Mouse (Mus musculus) macrophage (primary cell): ENCODE data around the gene Hddc3. TPM values are rescaled to one million over a fixed set of nuclear protein-coding genes. Genes with fewer than 3 reads are reported as not detected.
"Not testable (repeated sequence)": the region's sequence is repeated elsewhere in the genome, so short reads cannot be mapped to it uniquely, and the experiment has no call there.

Experiments used
- H3K27ac ChIP-seq: fragments of 350-480 bp; formaldehyde crosslinking; 2 replicates; pipeline ENCODE4 v1.9.0; 2021
- H3K36me3 ChIP-seq: fragments of 350-480 bp; formaldehyde crosslinking; 2 replicates; pipeline ENCODE4 v1.9.0; 2021; ENCODE audit errors: inconsistent target
- H3K4me3 ChIP-seq: fragments of 350-480 bp; formaldehyde crosslinking; 2 replicates; pipeline ENCODE4 v1.9.0; 2021; ENCODE audit errors: inconsistent target
- H3K79me2 ChIP-seq: fragments of 350-480 bp; formaldehyde crosslinking; 2 replicates; pipeline ENCODE4 v1.9.0; 2021; ENCODE audit errors: inconsistent target
- WGBS: methylation state at CpG from one replicate; pipeline ENCODE4 v1.1.7; 2026; ENCODE audit warnings: inconsistent platforms; ENCODE audit not compliant: missing documents; 5-methylcytosine and 5-hydroxymethylcytosine counted together
- polyA plus RNA-seq: library from polyadenylated mRNA; stranded (reverse); fragments of 250-400 nt; gene quantifications from 3 replicates; pipeline ENCODE4 v1.2.4, GENCODE M21; 2018; ENCODE audit warnings: inconsistent platforms

Hddc3 gene
- polyA plus RNA-seq, 1 experiment from 2014 or later, result 14.5 TPM

DNA sequence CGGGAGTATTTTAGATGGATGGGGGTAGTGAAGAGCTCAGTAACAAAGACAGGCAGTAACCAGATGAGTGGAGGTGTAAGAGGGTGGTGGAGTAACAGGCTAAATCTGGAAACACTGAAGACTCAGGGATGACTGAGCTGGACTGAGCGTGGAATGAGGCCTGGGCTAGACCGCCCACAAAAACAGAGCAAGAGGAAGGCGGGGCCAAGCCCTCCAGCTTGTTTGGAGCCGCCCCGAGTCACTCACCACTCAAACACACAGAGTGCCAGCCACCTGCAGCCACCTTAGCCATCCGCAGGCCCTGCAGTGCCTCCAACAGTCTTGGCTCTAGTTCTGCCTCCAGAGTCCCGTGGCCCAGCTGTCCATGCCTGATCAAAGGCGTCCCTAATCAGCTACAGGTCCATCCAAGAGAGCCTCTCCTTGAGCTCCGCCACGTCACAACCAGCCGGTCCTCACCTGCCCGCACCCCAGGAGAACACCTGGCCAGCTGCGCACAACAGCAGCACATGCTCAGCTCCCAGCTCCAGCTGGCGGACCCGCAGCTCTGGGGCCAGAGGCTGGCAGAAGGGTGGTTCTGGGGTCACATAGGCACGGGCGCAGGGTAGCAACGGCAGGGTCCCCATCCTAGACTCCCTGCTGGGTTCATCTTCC is 22.9 kb upstream of the Hddc3 start:
- Histone ChIP-seq H3K79me2 (no peaks in the 10 kb centered on the region), H3K36me3 (0 out of 2 replicates have a peak, but pooled peaks cover 4% of the 10 kb centered on the region), H3K27ac (no peak overlapping the region), H3K4me3 (no peak overlapping the region)
- 92% methylated on average over 18 of the region's 19 CpGs for WGBS

DNA sequence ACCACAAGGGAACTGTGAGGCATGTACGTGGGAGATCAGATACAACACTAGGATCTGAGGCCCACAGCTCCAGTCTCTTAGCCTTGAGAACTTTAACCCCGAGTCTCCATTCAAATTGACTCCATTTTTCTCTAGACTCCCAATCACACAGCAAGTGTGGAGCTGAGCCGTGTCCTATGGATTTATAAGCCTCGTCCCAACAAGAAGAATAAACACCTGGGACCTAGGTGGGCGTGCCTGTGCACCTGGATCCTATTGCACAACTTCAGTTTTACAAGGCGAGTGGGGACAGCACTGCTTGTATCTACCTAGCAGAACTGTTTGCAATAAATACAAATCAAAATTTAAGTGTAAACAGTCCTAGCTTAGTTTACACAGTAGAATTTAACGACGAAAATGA is 19.6 kb upstream of the Hddc3 start:
- H3K4me3 ChIP-seq, result peak overlapping the region; percentile 55
- peaks cover 23% of the 10 kb centered on the region; the same call in 1 of the 2 replicates for H3K36me3 ChIP-seq
- H3K27ac ChIP-seq, result peak overlapping the region; percentile 54; the same call in 1 of the 2 replicates
- 24% methylated on average over 8 of the region's 8 CpGs for WGBS
- no peaks in the 10 kb centered on the region for H3K79me2 ChIP-seq

DNA sequence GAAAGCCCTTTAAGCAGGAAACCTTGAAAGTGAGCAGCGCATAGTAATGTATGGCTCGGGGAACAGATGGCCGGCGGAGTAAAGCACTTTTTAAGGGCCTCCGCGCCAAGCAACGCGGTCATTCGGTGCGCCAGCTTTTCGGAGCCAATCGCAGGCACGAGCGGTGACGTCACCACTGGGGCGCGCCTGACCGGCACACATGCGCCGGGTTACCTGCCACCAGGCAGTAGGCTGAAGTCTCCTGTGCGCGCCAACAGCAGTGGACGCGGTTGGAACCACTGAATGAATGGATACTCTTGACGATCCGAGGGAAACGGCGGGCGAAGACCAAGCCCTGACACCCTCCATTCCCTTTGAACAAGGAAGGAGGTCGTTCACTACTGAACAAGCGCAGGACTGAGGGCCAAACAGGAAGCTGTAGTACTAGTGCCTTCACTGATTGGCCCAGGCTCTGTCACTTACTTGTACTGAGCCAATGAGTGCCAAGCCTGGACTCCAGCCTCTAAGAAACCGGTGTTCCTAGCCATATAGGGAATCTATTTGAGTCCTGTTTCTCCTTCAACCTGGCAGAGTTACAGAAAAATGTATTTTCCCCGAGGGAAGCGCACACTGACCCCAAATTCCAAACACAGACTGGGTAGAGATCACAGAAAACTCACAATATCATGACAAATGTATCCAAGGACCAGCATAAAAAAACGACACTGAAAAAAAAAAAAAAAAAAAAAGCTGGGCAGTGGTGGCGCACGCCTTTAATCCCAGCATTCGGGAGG is 18.7 kb upstream of the Hddc3 start, which contains the start of gene Rccd1:
Rccd1 (minus strand) TSS at position 412 of the 773 bp plus-strand sequence.
- WGBS, result under 1% methylated on average over 34 of the region's 38 CpGs
- Histone ChIP-seq H3K4me3 (peak within 1 kb of the TSS; percentile 55), H3K27ac (peak within 1 kb of the TSS; percentile 54), H3K36me3 (peaks cover 28% of the 10 kb centered on the region; the same call in 1 of the 2 replicates), H3K79me2 (no peaks in the 10 kb centered on the region)

DNA sequence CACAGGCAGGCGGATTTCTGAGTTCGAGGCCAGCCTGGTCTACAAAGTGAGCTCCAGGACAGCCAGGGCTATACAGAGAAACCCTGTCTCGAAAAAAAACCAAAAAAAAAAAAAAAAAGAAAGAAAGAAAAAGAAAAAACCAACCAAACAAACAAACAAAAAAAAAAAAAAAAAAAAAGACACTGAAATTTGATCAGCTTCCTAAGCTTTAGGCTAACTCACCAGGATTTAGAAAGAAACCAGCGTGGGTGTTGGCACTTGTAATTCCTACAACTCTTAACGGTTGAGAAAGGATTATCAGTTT is 18.1 kb upstream of the Hddc3 start:
- peaks cover 32% of the 10 kb centered on the region; the same call in 1 of the 2 replicates for H3K36me3 ChIP-seq
- 83% methylated on average over 2 of the region's 5 CpGs for WGBS
- H3K79me2 ChIP-seq, H3K27ac ChIP-seq, H3K4me3 ChIP-seq: not testable (repeated sequence)

DNA sequence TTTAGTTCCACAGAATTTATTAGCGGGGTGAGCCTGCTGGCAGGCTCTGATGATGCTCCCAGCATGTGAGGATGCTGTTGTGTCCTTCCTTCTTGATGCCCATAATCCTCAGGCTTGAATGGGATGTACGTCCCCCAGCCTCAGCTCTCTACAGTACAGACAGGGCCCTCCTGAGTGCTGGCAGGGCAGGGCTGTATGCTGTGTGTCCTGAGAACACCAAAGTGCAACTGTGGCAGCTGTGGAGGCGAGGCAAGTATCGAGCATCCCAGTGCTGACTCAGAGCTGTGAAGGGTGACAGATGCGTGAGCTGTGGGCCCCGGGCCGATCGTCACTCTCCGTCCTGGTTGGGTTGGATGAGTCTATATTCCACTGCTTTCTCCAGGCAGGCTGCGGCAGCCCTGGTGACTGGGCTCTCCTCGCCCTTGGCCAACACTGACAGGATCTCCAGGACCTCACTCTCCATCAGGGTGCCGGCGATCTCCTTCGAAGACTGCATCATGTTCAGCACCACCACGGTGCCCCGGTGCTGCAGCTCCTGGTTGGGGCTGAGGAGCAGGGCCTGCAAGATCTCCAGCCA is 17.5 kb upstream of the Hddc3 start:
- WGBS, result 94% methylated on average over 16 of the region's 16 CpGs
- Histone ChIP-seq H3K36me3 (peaks cover 37% of the 10 kb centered on the region), H3K27ac (no peak overlapping the region), H3K4me3 (no peak overlapping the region), H3K79me2 (no peaks in the 10 kb centered on the region)

DNA sequence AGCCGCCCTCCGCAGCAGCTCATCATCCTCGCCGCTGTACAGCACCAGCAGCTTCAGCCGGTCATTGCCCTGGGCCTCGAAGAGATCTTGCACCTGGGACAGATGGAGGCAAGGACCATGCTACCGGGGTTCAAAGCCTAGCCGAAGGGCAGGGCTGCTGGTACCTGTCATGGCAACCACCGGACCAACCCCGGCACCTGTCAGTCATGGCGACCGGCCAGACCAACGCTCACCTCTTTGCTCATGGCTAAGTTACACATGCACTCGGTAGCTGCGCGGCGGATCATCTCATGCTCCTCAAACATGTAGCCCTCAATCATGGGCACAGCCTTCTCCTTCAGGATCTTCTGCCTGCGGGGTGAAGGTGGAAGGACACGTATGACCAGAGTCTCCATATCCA is 16.8 kb upstream of the Hddc3 start:
- Histone ChIP-seq H3K4me3 (no peak overlapping the region), H3K79me2 (no peaks in the 10 kb centered on the region), H3K27ac (no peak overlapping the region), H3K36me3 (peaks cover 44% of the 10 kb centered on the region)
- 91% methylated on average over 15 of the region's 19 CpGs for WGBS

DNA sequence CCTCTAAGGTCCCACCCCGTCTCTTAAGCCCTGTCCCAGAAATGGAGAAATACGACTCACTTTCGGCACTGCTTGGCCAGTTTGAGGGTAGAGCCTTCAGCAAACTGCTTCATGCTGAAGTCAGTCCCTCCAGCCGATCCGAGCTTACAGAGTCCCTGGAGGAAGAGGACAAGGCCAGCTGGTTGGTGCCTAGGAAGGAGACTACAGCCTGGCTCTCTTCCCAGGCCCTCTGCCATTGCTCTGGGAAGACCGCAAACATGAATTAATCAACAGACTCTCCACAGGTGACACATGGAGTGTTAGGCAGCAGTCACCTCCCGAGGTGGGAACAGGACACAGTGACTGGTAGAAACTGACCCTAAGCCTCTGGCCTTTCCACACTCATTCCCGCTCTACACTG is 12.6 kb upstream of the Hddc3 start:
- Histone ChIP-seq H3K79me2 (no peaks in the 10 kb centered on the region), H3K36me3 (peaks cover 86% of the 10 kb centered on the region), H3K27ac (no peak overlapping the region), H3K4me3 (no peak overlapping the region)
- 90% methylated on average over 8 of the region's 8 CpGs for WGBS

DNA sequence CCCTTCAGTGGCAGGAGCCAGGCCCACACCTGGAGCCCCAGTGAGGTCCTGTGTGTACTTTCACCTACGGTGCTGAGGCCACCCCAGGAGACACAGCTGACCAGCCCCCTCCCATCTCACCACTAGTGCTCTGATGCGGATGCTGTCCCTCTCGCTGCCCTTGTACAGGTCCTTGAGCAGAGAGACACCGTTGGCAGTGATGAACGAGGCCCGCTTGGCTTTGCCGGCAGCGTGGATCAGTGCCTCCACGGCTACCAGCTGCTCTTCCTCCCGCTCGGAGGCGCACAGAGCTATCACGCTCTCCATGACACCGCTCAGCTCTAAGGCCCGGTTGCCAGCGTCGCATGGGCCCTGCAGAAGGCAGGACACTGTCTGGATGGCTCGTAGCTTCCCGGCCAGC is 11.5 kb upstream of the Hddc3 start:
- Histone ChIP-seq H3K4me3 (no peak overlapping the region), H3K27ac (no peak overlapping the region), H3K79me2 (no peaks in the 10 kb centered on the region), H3K36me3 (peaks cover 90% of the 10 kb centered on the region)
- 94% methylated on average over 18 of the region's 19 CpGs for WGBS

DNA sequence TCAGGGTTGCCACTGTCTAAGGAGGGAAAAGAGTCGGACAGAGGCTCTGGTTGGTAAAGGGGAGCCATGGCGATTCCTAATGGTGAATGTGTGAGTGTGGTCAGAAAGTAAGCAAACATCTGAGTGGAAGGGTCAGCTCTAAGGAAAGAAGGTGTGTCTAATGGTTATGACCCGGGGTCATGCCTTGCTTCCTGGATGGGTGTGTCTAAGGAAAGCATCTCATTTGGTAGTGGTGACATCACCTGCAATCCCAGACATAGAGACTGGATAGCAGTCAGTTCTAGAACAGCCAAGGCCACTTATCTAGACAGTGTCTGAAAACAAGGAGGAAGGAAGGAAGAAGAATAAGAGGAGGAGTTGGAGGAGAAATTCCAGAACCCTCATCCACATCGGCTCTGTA is 8.1 kb upstream of the Hddc3 start:
- Histone ChIP-seq H3K27ac (no peak overlapping the region), H3K79me2 (no peaks in the 10 kb centered on the region), H3K4me3 (no peak overlapping the region), H3K36me3 (peaks cover 73% of the 10 kb centered on the region)
- 87% methylated on average over 4 of the region's 4 CpGs for WGBS

DNA sequence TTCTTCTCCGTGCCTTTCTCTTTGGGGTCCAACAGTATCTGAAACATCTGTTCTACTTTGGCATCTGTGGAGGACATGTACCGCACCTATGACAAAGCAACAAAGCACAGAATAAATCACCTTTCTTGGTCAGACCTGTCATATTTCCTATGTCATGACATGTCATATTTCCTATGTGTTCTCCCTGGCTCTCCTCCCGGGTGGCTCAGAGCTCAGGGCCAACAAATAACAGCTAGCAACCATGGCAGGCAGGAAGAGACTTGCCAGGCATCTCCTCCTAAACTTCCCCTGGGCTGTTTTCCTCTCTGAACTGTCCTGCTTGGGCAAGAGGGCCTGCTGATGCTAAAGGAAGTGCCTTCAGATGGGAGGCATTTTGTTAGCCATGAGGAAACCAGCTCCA is 6.0 kb upstream of the Hddc3 start:
- WGBS, result 79% methylated on average over 2 of the region's 3 CpGs
- Histone ChIP-seq H3K27ac (no peak overlapping the region), H3K36me3 (peaks cover 53% of the 10 kb centered on the region)

DNA sequence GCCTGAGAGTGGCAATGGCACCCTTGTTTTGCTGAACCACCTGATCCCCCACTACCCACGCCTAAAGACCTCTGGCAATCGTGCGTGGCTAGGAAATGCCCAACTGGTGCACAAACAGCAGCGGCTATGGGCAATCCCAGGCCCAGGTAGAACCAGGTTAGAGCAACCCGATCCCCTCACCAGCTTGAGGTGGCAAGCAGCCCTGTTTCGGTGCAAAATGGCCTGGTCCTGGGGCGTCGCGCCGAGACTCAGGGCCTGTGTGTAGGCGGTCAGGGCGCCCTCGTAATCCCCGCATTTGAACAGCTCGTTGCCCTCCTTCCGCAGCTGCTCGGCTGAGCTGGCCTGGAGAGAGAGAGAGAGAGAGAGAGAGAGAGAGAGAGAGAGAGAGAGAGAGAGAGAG is 3.5 kb upstream of the Hddc3 start:
- Histone ChIP-seq H3K4me3 (peak overlapping the region; percentile 19; the same call in 1 of the 2 replicates), H3K27ac (no peak overlapping the region), H3K79me2 (no peaks in the 10 kb centered on the region), H3K36me3 (peaks cover 28% of the 10 kb centered on the region)
- 24% methylated on average over 12 of the region's 17 CpGs for WGBS

More for the DNA sequence above, 6.0 kb upstream of the Hddc3 start:
- no peaks in the 10 kb centered on the region for H3K79me2 ChIP-seq
- H3K4me3 ChIP-seq, result no peak overlapping the region

DNA sequence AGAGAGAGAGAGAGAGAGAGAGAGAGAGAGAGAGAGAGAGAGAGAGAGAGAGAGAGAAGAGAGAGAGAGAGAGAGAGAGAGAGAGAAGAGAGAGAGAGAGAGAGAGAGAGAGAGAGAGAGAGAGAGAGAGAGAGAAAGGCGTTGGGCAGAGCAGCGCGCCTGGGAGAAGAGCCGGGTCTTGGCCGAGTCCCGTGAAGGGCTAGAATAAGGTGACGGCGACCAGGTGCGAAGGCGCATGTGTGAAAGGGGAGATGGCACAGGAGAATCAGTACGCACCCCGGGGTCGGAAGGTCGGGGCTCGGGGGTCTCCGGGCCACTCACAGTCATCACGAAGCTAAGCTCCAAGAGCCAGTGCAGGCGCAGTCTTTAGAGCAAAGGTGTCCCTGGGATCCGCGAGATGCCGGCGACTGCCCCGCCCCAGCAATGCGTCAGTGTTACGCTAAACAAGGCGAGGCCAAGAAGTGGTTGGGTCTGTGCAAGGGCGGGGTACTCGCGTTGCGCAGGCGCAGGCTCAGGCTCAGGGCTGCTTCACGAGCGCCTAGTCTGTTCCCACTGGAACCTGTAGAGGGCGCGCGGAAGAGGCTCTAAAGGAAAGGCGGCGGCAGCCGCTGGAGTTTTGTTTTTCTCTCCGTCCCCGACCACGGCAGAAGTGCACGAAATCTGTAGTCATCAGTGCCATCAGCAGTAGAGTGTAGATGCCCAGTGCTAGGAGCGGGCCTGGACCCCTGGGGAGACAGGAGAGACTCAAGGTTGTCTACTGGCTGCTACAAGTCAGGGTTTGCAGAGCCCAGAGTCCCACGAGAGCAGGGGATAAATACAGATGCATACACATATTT is 2.9 kb upstream of the Hddc3 start:
- WGBS, result under 1% methylated on average over 44 of the region's 45 CpGs
- Histone ChIP-seq H3K4me3 (peak overlapping the region; percentile 55), H3K27ac (peak overlapping the region; percentile 38), H3K79me2 (no peaks in the 10 kb centered on the region), H3K36me3 (peaks cover 22% of the 10 kb centered on the region)

DNA sequence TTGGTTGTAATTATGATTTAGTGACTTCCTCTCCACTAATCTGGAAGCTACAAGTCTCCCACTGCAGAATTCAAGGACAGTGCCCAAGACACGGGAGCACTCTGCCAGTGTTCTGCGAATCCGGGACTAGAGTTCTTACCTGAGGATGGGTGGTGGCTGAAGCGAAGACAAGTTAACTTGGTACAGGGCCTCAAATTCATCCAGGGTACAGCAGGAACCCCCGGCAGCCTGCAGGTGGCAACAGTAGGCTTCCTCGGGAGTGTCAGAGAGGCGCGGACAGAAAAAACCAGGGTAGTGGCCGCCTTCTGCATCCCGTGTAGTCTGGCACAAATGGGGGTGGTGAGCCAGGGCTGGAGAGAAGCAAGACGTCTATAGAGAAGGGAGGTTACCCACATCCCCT is 2.1 kb upstream of the Hddc3 start, which contains the start of gene Unc45a:
Unc45a (minus strand) TSS at position 213 of the 400 bp plus-strand sequence.
- Histone ChIP-seq H3K27ac (peak within 1 kb of the TSS; percentile 38), H3K36me3 (peaks cover 14% of the 10 kb centered on the region), H3K4me3 (peak within 1 kb of the TSS; percentile 55), H3K79me2 (no peaks in the 10 kb centered on the region)
- WGBS, result 3% methylated on average over 11 of the region's 11 CpGs

DNA sequence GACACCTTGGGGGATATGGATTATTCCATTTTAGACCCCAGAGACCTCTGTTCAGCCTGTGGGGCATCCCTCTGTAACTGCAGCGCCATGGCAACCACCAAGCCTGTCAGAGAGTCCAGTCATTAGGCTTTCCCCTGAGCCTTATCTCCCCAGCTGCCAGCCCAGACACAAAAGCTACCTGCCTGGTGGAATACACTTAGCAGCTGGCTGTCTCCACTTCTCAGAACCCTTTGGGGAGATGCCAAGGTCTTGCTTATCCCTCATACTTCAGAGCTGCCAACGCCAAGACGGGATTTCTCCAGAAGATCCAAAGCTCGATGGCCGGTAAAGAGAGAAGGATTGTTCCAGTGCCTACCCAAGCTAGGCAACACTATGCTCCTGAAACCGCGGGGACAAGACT is 1.1 kb upstream of the Hddc3 start:
- H3K79me2 ChIP-seq, result no peaks in the 10 kb centered on the region
- H3K36me3 ChIP-seq, result peaks cover 4% of the 10 kb centered on the region
- 88% methylated on average over 7 of the region's 7 CpGs for WGBS
- H3K27ac ChIP-seq, result no peak overlapping the region
- H3K4me3 ChIP-seq, result no peak overlapping the region
